Mouse (Mus musculus) liver, embryonic 14.5 days (tissue): Measurements from ENCODE around the gene Gna12. TPM values are rescaled to one million over a fixed set of nuclear protein-coding genes. Genes with fewer than 3 reads are reported as not detected.

ENCODE experiments used
- ATAC-seq: fragments of 200-750 bp; cut with Nextera tagmentation; 2 replicates; pipeline ENCODE4 v1.8.0; 2017; ENCODE audit warnings: moderate number of reproducible peaks, mild to moderate bottlenecking, moderate library complexity; ENCODE audit not compliant: insufficient read depth
- DNase-seq, 3 experiments: peaks; one replicate each; pipeline ENCODE4 v3.0.0-alpha.2; 2012 to 2013; ENCODE audit warnings: low read depth in 3 of 3, low spot score in 3 of 3
- H3K27ac ChIP-seq: fragments of 300-500 bp; sonication (generic); 2 replicates; pipeline ENCODE4 v1.5.1; 2014; ENCODE audit warnings: moderate library complexity, mild to moderate bottlenecking, control low read depth, inconsistent platforms
- H3K27me3 ChIP-seq: fragments of 300-500 bp; sonication (generic); 2 replicates; pipeline ENCODE4 v1.6.1; 2014; ENCODE audit warnings: mild to moderate bottlenecking, low read length, moderate library complexity; ENCODE audit not compliant: control insufficient read depth, insufficient read depth
- H3K36me3 ChIP-seq: fragments of 300-500 bp; sonication (generic); replicated peaks from 2 replicates; pipeline ENCODE4 v1.6.1; 2014; ENCODE audit warnings: low read depth; ENCODE audit not compliant: control insufficient read depth, insufficient read depth
- H3K4me1 ChIP-seq, 2 experiments: fragments of 200-500 bp in 1 of 2; fragments of 300-500 bp in 1 of 2; sonication (generic) in 1 of 2; replicated peaks; 2 replicates each; pipeline ENCODE4 v1.6.1; 2012 to 2014; ENCODE audit warnings: antibody characterized with exemption in 1 of 2, inconsistent platforms in 1 of 2, low read length in 1 of 2; ENCODE audit not compliant: control insufficient read depth in 2 of 2, insufficient read depth in 2 of 2
- H3K4me2 ChIP-seq: fragments of 300-500 bp; sonication (generic); 2 replicates; pipeline ENCODE4 v1.6.1; 2014; ENCODE audit warnings: low read depth, mild to moderate bottlenecking, control low read depth, moderate library complexity
- H3K4me3 ChIP-seq, 2 experiments: fragments of 200-500 bp in 1 of 2; fragments of 300-500 bp in 1 of 2; sonication (generic) in 1 of 2; 2 replicates each; pipeline ENCODE4 v1.5.1; 2012 to 2014; ENCODE audit warnings: low read depth in 2 of 2, low read length in 2 of 2, mild to moderate bottlenecking in 2 of 2, control low read depth in 1 of 2, inconsistent platforms in 1 of 2, moderate library complexity in 1 of 2; ENCODE audit not compliant: insufficient read depth in 1 of 2
- H3K9ac ChIP-seq: fragments of 300-500 bp; sonication (generic); replicated peaks from 2 replicates; pipeline ENCODE4 v1.6.1; 2014; ENCODE audit warnings: mild to moderate bottlenecking, control low read depth, moderate library complexity
- H3K9me3 ChIP-seq: fragments of 300-500 bp; sonication (generic); 2 replicates; pipeline ENCODE4 v1.6.1; 2016; ENCODE audit warnings: low read length, mixed read lengths; ENCODE audit not compliant: control insufficient read depth
- CTCF ChIP-seq: IDR thresholded peaks from 2 replicates; pipeline ENCODE4 v1.5.1; 2016; ENCODE audit warnings: antibody characterized with exemption, low read depth, control low read depth
- EP300 ChIP-seq: IDR thresholded peaks from 2 replicates; pipeline ENCODE4 v1.6.1; 2016; ENCODE audit warnings: antibody characterized with exemption, low read depth
- WGBS: fragments of 180-500 bp; shearing (Covaris S2); extraction: QIAGEN DNeasy Blood & Tissue Kit; methylation state at CpG from one replicate; pipeline ENCODE4 v1.1.7; 2014; ENCODE audit not compliant: insufficient replicate concordance; 5-methylcytosine and 5-hydroxymethylcytosine counted together
- polyA plus RNA-seq, 2 experiments: library from polyadenylated mRNA; depleted of rRNA in 1 of 2; stranded (reverse) in 1 of 2; unstranded in 1 of 2; fragments of >200 nt; fragmentation: Nextera tagmentation in 1 of 2; extraction: Ambion mirVana in 1 of 2; gene quantifications; 2 replicates each; pipeline versions ENCODE4 v1.2.1 to v1.2.3; 2012 to 2014

The Gna12 gene
- polyA plus RNA-seq, 2 experiments = 5.4 to 14.2 TPM

DNA sequence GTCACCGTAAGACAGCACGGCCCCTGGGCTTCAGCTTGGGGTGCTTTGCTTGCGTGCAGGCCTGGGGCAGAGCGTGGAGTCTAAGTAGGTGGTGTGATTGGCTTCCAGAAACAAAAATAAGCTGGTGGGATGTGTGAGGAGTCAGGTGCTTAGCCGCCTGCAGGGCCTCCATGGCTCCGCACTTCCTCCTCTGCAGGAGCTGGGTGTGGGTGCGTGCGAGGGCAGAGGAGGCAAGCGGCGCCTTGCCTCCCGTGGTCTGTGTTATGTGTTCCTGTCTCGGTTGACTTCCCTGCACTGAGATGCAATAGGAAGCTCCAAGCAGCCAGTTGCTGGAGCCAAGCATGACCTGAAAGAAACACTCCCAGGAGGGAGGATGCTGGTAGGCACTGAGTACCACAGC is 90.4 kb downstream of the Gna12 start:
- no peak for TF ChIP-seq CTCF
- TF ChIP-seq EP300 = no peak
- H3K4me3 ChIP-seq = no peak overlapping the region
- DNase-seq = no peak
- H3K9ac ChIP-seq = no peak overlapping the region
- peaks cover 18% of the 10 kb centered on the region for H3K27me3 ChIP-seq
- H3K36me3 ChIP-seq = no peaks in the 10 kb centered on the region
- H3K9me3 ChIP-seq = no peaks in the 10 kb centered on the region
- H3K4me2 ChIP-seq = no peak overlapping the region
- 51% methylated on average over 12 of the region's 12 CpGs for WGBS
- ATAC-seq = no peak
- H3K27ac ChIP-seq = no peak overlapping the region
- H3K4me1 ChIP-seq = no peaks in the 10 kb centered on the region

GRCm38 (mm10) chr5:140736166-140736565 is 94.1 kb downstream of the Gna12 start:
- H3K4me3 ChIP-seq = no peak overlapping the region
- H3K36me3 ChIP-seq = no peaks in the 10 kb centered on the region
- TF ChIP-seq EP300 = no peak
- TF ChIP-seq CTCF = no peak
- no peak overlapping the region for H3K9ac ChIP-seq
- ATAC-seq (no peak), DNase-seq (no peak)
- H3K4me2 ChIP-seq = no peak overlapping the region; the same call in 1 of the 2 replicates
- peaks cover 21% of the 10 kb centered on the region for H3K27me3 ChIP-seq
- 7% methylated on average over 13 of the region's 13 CpGs for WGBS
- no peaks in the 10 kb centered on the region for H3K9me3 ChIP-seq
- H3K4me1 ChIP-seq = no peaks in the 10 kb centered on the region
- no peak overlapping the region for H3K27ac ChIP-seq

DNA sequence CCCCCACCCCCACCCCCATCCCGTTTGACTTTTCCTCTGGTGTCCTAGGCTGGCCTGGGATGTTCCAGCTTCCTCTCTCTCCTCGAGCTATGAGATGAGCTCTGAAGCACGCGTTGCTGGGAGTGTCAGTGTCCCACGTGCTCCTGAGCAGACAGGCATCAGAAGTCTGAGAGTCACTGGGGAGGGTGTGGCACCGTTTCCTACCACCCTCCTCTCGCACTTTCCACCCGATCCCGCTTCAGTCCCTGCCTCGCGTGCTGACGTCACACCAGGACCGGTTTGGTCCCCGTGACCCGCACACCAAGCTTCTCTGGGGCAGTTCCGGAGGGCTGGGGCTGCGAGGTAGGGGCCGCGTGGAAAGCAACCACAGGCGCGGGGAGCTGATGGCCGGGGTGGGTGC is 94.9 kb downstream of the Gna12 start:
- Histone ChIP-seq H3K27me3 (peaks cover 21% of the 10 kb centered on the region), H3K4me1 (no peaks in the 10 kb centered on the region), H3K9me3 (no peaks in the 10 kb centered on the region), H3K9ac (no peak overlapping the region), H3K27ac (no peak overlapping the region), H3K36me3 (no peaks in the 10 kb centered on the region), H3K4me3 (peak overlapping the region in 1 of 2 experiments; percentile 23; a peak in 2 of 4 replicates), H3K4me2 (peak overlapping the region; percentile 50)
- no peak for DNase-seq
- TF ChIP-seq EP300 (no peak), CTCF (no peak)
- 1% methylated on average over 22 of the region's 22 CpGs for WGBS
- no peak for ATAC-seq

- ATAC-seq (no peak), DNase-seq (peak in 1 of 3 experiments; percentile 19)
- H3K9ac ChIP-seq = no peak overlapping the region
- no peaks in the 10 kb centered on the region for H3K36me3 ChIP-seq
- TF ChIP-seq EP300 (no peak), CTCF (no peak)
- no peak overlapping the region for H3K4me2 ChIP-seq
- H3K27me3 ChIP-seq = peaks cover 21% of the 10 kb centered on the region
- 34% methylated on average over 3 of the region's 3 CpGs for WGBS
- H3K4me3 ChIP-seq = no peak overlapping the region
- H3K4me1 ChIP-seq = no peaks in the 10 kb centered on the region
- H3K9me3 ChIP-seq = no peaks in the 10 kb centered on the region
- H3K27ac ChIP-seq = no peak overlapping the region
These were observed 96.9 kb downstream of the Gna12 start for GRCm38 (mm10) chr5:140733336-140733735.

DNA sequence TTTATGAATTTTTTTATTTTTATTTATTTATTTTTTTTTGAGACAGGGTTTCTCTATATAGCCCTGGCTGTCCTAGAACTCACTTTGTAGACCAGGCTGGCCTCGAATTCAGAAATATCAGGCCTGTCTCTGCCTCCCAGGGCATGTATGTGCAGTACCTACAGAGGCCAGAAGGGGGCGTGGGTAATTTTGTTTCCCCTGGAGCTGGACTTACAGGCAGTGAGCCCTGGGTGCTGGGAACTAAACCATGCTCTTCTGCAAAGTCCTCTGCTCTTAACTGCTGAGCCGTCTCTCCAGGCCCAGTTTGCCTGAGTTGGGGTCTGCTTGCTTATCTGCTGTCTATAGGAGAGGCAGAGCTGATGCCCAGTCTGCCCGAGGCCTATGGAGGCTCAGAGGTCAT is 98.0 kb downstream of the Gna12 start:
- ATAC-seq (no peak), DNase-seq (no peak)
- H3K9me3 ChIP-seq = no peaks in the 10 kb centered on the region
- H3K4me2 ChIP-seq = no peak overlapping the region
- 44% methylated on average over 4 of the region's 4 CpGs for WGBS
- peaks cover 21% of the 10 kb centered on the region for H3K27me3 ChIP-seq
- H3K36me3 ChIP-seq = no peaks in the 10 kb centered on the region
- H3K4me1 ChIP-seq = no peaks in the 10 kb centered on the region
- H3K27ac ChIP-seq = no peak overlapping the region
- no peak overlapping the region for H3K9ac ChIP-seq
- no peak for TF ChIP-seq EP300
- peak; percentile 76 for TF ChIP-seq CTCF
- no peak overlapping the region for H3K4me3 ChIP-seq
